Mouse (Mus musculus) embryo, embryonic 11.5 days (tissue): ENCODE data around the gene Crtc1.

Experiments used
- DNase-seq: peaks from one replicate; pipeline ENCODE4 v3.0.0-alpha.2; 2012; ENCODE audit warnings: low read depth, low spot score

Gene Crtc1

GRCm38 (mm10) chr8:70462516-70462813 is 23.1 kb upstream of the Crtc1 start:
- no peak for DNase-seq

DNA sequence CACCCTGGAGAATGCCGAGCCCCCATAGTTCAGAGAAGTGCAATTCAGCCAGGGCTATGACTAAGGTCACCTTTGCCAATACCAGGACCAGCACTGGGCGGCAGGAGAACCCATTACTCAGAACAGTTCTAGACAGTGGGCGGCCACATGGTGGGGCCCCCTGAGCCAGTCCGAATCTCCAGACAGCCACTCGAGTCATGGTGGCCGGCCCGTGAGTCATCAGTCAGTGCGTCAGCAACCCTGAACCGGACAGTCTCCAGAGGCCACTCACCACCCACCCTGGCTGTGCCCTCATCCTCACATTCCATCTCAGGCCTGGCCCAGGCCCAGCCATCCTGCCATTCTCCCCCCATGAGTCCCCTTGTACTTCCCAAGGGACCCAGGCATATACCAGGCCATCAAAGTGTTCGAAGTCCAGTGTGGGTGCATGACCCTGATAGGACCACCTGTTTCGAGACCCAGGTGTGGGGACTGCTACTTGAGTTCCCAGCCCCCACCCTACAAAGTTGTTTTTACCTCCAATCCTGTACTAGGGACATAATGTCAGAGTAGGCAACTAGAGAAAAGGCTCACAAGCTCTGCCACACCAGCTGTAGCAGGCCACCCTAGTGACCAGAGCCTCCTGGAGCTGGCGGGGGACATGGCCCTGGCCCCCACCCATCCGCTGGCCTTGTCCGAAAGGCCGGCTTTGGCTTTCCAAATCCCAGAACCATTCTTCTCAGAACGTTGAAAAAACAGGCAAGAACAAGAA is 22.6 kb upstream of the Crtc1 start:
- DNase-seq = no peak

DNA sequence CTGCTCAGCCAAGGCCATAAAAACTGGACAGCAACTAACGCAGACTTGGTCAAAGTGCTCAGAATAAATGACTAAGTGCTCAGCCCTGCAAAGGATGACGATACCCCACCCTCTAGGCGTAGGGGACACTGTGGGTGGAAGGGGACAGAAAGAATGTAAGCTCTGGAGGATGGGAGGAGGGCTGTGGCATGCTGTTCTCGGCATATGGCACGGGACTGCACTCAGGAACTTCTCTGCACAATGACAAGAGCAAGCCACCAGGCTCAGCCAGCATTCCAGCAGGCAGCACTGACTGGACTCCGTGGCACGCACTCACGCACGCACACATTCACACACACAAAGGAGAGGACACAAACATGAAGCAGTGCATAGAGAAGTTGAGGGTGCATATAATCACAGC is 21.2 kb upstream of the Crtc1 start:
- no peak for DNase-seq

- DNase-seq = no peak
These were observed 20.8 kb upstream of the Crtc1 start for GRCm38 (mm10) chr8:70460199-70460598.

DNA sequence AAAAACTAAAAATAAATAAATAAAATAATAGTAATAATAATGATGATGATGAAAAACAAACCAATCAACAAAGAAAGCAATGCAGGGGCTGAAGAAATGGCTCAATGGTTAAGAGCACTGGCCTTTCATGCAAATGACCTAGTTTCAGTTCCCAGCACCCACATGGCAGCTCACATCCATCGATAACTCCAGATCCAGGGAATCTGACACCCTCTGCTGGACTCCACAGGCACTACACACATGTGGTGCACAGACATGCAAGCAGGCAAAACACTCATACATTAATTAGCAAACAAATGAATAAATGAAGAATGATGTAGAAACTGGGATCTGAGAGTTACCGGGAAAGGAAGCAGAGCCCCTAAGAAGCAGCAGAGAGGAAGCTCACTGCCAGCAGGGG is 20.3 kb upstream of the Crtc1 start:
- DNase-seq = no peak

DNA sequence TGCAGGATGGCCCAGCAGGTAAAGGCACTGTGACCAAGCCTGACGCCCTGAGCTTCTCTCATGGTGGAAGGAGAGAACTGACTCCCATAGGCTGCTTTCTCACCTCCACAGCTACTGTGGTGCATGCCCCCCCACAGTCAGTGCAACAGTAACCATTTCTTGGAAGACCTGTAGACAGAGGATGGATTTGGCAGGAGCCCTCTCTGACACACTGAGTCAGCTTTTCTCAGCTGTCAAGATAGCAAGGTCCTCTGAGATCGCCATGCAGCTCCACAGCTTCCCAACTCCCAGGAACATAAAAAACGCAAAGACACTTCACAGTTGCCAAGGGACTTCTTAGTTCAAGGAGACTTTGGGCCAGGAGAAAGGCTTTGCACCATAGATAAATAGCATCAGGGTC is 19.1 kb upstream of the Crtc1 start:
- no peak for DNase-seq

DNA sequence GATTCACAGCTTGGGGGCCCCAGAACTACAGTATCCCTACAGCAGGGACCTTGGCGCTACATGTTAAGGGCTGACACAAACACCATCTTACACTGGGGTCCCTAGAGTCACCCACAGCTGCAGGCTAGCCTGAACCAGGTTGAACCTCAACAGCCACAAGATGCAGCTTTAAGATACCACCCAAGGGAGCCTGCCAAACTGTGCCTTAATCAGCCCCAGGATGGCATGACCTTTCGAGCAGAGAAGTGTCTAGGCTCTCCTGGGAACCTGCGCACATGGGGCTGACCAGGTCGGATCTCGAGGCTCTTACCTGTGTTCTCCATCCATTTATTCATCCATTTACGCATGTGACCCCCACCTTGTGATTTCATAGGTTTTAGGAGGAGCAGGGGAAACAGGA is 18.5 kb upstream of the Crtc1 start:
- no peak for DNase-seq

- no peak for DNase-seq
These were observed 17.6 kb upstream of the Crtc1 start for GRCm38 (mm10) chr8:70456996-70457395.

- no peak for DNase-seq
These were observed 14.5 kb upstream of the Crtc1 start for GRCm38 (mm10) chr8:70453852-70454251.

- DNase-seq = no peak
These were observed 13.0 kb upstream of the Crtc1 start for GRCm38 (mm10) chr8:70452196-70452966.

- DNase-seq = no peak
These were observed 8.5 kb upstream of the Crtc1 start for GRCm38 (mm10) chr8:70447639-70448420.

DNA sequence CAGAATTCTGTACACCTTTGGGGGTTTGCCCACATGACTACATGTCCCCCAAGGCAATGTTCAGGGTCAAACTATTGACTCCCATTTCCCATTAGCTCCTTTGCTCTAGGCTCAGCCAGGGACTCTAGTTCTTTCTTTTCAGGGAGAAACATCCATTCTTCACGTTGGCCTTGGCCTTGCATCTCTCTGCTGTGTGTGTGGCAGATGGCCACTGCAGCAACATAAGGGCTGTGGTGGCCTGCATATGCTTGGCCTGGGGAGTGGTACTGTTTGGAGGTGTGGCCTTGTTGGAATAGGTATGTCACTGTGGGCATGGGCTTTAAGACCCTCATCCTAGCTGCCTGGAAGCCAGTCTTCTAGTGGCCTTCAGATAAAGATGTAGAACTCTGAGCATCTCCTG is 6.6 kb upstream of the Crtc1 start:
- no peak for DNase-seq

DNA sequence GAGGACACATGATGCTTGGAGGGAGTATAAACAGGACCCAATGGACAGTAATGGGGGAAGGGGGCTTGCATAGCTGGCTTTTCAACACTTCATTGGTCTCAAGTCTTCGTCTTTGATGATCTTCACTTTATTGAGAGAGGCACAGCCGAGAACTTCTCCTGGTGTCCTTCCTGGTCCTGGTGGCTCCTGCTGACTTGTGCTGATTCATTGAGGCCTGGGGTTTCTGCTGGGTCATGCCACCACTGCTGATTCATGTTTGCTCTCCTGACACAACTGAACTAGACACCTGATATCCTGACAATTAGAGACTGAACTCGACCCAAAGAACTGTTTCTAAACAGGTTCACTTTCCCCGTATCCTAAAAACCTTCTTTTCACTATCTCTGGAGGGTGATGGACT is 3.9 kb upstream of the Crtc1 start:
- DNase-seq = no peak

DNA sequence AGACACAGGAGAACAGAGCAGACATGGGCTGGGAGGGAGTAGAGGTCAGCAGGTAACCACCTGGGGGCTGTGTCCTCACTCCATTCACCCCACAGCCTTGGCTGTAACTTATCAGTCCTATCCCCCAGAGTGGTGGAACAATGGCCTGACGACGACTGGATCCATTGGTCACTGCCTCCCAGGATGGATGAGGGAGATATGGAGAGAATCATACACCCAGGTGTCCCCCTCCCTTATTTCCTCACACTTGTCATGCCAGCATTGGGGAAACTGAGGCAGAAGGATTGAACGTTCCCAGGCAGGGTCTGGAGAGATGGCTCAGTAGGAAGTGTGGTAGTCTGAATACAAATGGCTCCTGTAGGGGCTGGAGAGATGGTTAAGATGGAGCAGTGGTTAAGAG is 2.2 kb upstream of the Crtc1 start:
- DNase-seq = no peak

GRCm38 (mm10) chr8:70440246-70440645 is 867 bp upstream of the Crtc1 start:
- DNase-seq = no peak

DNA sequence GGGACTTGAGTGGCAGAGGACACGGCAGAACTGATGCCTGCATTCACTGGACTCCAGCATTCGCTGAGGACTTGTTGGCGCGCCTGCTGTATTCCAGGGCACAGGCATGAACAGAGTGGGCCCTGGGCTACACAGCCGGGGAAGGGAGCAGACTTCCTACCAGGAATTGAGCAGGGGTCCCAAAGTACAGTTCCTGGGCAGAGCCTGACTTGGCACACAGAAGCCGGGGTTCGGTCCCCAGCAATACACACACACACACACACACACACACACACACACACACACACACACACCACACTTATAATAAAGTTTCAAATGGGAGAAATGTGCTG is 435 bp upstream of the Crtc1 start:
- DNase-seq = no peak

DNA sequence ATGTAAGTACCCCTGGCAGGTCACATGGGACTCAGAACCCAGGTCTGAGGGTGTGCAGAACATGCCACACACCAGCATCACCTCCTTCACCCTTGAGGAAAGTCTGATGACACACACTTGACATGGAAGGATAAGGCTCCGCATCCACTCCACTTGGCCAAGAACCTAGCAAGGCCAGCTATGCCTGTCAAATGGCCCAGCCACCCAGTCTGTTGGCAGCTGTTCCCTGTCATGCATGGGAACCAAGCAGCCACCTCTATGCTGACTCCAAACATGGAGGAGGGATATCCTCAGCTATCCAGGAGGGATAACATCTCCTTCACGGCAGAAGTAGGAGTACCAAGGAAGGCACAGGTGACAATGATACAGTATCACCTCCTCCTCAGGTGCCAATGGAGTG is 956 bp downstream of the Crtc1 start:
- no peak for DNase-seq

DNA sequence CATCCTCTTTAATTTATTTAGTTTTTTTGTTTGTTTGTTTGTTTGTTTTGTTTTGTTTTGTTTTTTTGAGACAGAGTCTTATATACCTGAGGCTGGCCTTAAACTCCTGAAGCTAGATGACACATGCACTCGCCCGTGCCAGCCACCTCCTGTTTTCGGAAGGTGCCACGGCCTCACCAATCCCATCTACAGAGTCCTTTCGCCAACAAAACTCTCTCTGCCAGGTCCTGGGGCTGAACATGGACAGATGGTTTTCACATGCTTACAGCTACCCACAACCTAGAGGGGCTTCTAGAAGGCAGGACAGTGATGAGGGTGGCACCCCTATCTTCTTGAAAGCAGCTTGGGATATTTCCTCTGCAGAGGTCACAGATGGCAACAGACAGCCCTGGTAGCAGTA is 4.2 kb downstream of the Crtc1 start:
- DNase-seq = no peak

DNA sequence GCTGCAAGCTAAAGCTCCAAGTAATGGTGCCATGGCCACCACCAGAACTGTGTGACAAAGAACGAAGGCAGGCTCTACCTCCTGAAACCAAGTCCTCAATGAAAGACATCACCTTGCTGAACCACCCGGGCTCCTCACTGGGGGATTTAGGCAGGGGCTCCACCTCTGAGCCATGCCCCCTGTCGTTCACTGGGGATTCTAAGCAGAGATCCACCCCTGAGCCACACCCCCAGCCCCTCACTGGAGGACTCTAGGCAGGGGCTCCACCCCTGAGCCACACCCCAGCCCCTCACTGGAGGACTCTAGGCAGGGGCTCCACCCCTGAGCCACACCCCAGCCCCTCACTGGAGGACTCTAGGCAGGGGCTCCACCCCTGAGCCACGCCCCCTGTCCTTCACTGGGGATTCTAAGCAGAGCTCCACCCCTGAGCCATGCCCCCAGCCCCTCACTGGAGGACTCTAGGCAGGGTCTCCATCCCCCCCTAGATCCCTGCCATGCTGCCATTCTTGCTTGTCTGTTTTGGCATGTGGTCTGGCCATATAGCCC is 6.3 kb downstream of the Crtc1 start:
- DNase-seq = no peak

DNA sequence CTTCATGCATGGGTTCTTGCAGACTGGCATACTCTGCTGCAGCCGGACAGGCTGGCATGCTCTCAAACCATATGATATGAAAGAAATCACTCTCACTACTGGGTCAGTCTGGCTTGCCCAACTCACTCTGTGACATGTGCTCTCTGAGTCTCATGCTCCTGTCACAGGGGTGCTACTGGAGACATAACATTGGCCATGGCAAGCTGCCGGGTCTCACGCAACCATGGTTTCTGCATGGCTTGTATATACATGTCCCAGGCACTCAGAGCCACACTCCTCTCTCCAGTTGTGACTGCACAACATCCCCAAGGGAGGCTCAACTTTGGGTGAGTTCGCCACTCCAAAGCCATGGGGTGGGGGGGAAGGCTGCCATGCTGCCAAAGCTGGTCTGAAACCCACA is 8.2 kb downstream of the Crtc1 start:
- no peak for DNase-seq

GRCm38 (mm10) chr8:70426300-70426907 is 13.0 kb downstream of the Crtc1 start:
- DNase-seq = no peak

GRCm38 (mm10) chr8:70422722-70423121 is 16.7 kb downstream of the Crtc1 start:
- no peak for DNase-seq
